Mouse (Mus musculus) myocyte (in vitro differentiated cells): ENCODE data around the gene Fjx1. TPM values are rescaled to one million over a fixed set of nuclear protein-coding genes. Genes with fewer than 3 reads are reported as not detected.

Experiments
- H3K27me3 ChIP-seq: one replicate; pipeline ENCODE4 v1.6.1; 2011; ENCODE audit not compliant: control insufficient read depth, insufficient read depth, insufficient read length
- H3K36me3 ChIP-seq: one replicate; pipeline ENCODE4 v1.6.1; 2011; ENCODE audit not compliant: control insufficient read depth, insufficient read depth
- H3K4me2 ChIP-seq: one replicate; pipeline ENCODE4 v1.6.1; 2011; ENCODE audit warnings: low read depth, control low read depth
- H3K4me3 ChIP-seq: one replicate; pipeline ENCODE4 v1.5.1; 2011; ENCODE audit warnings: mild to moderate bottlenecking, control low read depth, moderate library complexity
- H3K79me2 ChIP-seq: one replicate; pipeline ENCODE4 v1.6.1; 2011; ENCODE audit not compliant: control insufficient read depth, insufficient read depth
- H3ac ChIP-seq: one replicate; pipeline ENCODE4 v1.6.1; 2011; ENCODE audit not compliant: control insufficient read depth, insufficient read length
- CEBPB ChIP-seq: IDR thresholded peaks from 2 replicates; pipeline ENCODE4 v1.6.1; 2011; ENCODE audit warnings: mild to moderate bottlenecking, moderate library complexity; ENCODE audit not compliant: poor library complexity, insufficient read depth, severe bottlenecking
- E2F4 ChIP-seq: IDR thresholded peaks from one replicate; pipeline ENCODE4 v1.6.1; 2011; ENCODE audit warnings: mild to moderate bottlenecking, control low read depth, moderate library complexity; ENCODE audit not compliant: insufficient read depth
- MAX ChIP-seq: IDR thresholded peaks from one replicate; pipeline ENCODE4 v1.6.1; 2011; ENCODE audit warnings: low read depth, mild to moderate bottlenecking, control low read depth
- MYOD1 ChIP-seq, 3 experiments: IDR thresholded peaks; one replicate each; pipeline ENCODE4 v1.6.1; 2011; ENCODE audit warnings: control low read depth in 2 of 3, low read depth in 2 of 3, mild to moderate bottlenecking in 2 of 3, moderate library complexity in 1 of 3; ENCODE audit not compliant: insufficient read length in 2 of 3, control insufficient read depth in 1 of 3
- MYOG ChIP-seq, 3 experiments: IDR thresholded peaks; one replicate each; pipeline ENCODE4 v1.6.1; 2011; ENCODE audit warnings: control low read depth in 2 of 3, low read depth in 2 of 3, mild to moderate bottlenecking in 2 of 3; ENCODE audit not compliant: insufficient read length in 2 of 3, control insufficient read depth in 1 of 3, insufficient read depth in 1 of 3
- POLR2A ChIP-seq: IDR thresholded peaks from one replicate; pipeline ENCODE4 v1.6.1; 2011; ENCODE audit warnings: low read depth, mild to moderate bottlenecking, control low read depth, moderate library complexity; ENCODE audit not compliant: insufficient read length
- POLR2AphosphoS2 ChIP-seq: IDR thresholded peaks from one replicate; pipeline ENCODE4 v1.6.1; 2011; ENCODE audit warnings: low read depth, control low read depth; ENCODE audit not compliant: insufficient read length
- REST ChIP-seq: IDR thresholded peaks from one replicate; pipeline ENCODE4 v1.6.1; 2011; ENCODE audit warnings: mild to moderate bottlenecking, control low read depth, moderate library complexity; ENCODE audit not compliant: insufficient read depth, insufficient read length
- SRF ChIP-seq: IDR thresholded peaks from one replicate; pipeline ENCODE4 v1.6.1; 2011; ENCODE audit warnings: low read depth; ENCODE audit not compliant: control insufficient read depth, insufficient read length
- TCF12 ChIP-seq: IDR thresholded peaks from one replicate; pipeline ENCODE4 v1.6.1; 2011; ENCODE audit warnings: mild to moderate bottlenecking, control low read depth; ENCODE audit not compliant: poor library complexity, insufficient read depth, severe bottlenecking
- TCF3 ChIP-seq: IDR thresholded peaks from one replicate; pipeline ENCODE4 v1.6.1; 2011; ENCODE audit warnings: low read depth, control low read depth; ENCODE audit not compliant: insufficient read length
- USF1 ChIP-seq: IDR thresholded peaks from one replicate; pipeline ENCODE4 v1.6.1; 2011; ENCODE audit warnings: low read depth, mild to moderate bottlenecking, control low read depth, moderate library complexity
- polyA plus RNA-seq: library from polyadenylated mRNA; unstranded; fragments of >200 nt; fragmentation: generic; extraction: Trizol; gene quantifications from one replicate; pipeline ENCODE4 v1.2.1, GENCODE M21; 2012; ENCODE audit warnings: missing spikeins

The Fjx1 gene
- polyA plus RNA-seq, 1 experiment = 0.83 TPM

GRCm38 (mm10) chr2:102426434-102426833 is 25.9 kb downstream of the Fjx1 start:
- H3K79me2 ChIP-seq = no peaks in the 10 kb centered on the region
- no peak for TF ChIP-seq SRF
- no peak for TF ChIP-seq MYOD1 (IDR thresholded peaks at IDR 0.05; ENCODE audit: control insufficient read depth in 1 of 3, insufficient read length in 2 of 3, low read depth in 2 of 3)
- TF ChIP-seq TCF12 = no peak
- TF ChIP-seq MYOG (IDR thresholded peaks at IDR 0.05; ENCODE audit: control insufficient read depth in 1 of 3, insufficient read depth in 1 of 3, insufficient read length in 2 of 3, low read depth in 2 of 3) = no peak
- TF ChIP-seq USF1 = no peak
- TF ChIP-seq TCF3 = no peak
- no peak for TF ChIP-seq POLR2AphosphoS2
- no peak for TF ChIP-seq MAX
- no peak for TF ChIP-seq POLR2A
- TF ChIP-seq REST = no peak
- TF ChIP-seq E2F4 = no peak
- TF ChIP-seq CEBPB = no peak
- no peak overlapping the region for H3ac ChIP-seq
- peaks cover 32% of the 10 kb centered on the region for H3K27me3 ChIP-seq
- H3K36me3 ChIP-seq = no peaks in the 10 kb centered on the region
- H3K4me2 ChIP-seq = no peak overlapping the region
- no peak overlapping the region for H3K4me3 ChIP-seq

GRCm38 (mm10) chr2:102416149-102416743 is 36.1 kb downstream of the Fjx1 start:
- Histone ChIP-seq H3ac (no peak overlapping the region), H3K79me2 (no peaks in the 10 kb centered on the region), H3K27me3 (peaks cover 9% of the 10 kb centered on the region), H3K4me3 (no peak overlapping the region), H3K4me2 (no peak overlapping the region), H3K36me3 (no peaks in the 10 kb centered on the region)
- no peak for TF ChIP-seq MYOD1 (IDR thresholded peaks at IDR 0.05; ENCODE audit: control insufficient read depth in 1 of 3, insufficient read length in 2 of 3, low read depth in 2 of 3)
- no peak for TF ChIP-seq MYOG (IDR thresholded peaks at IDR 0.05; ENCODE audit: control insufficient read depth in 1 of 3, insufficient read depth in 1 of 3, insufficient read length in 2 of 3, low read depth in 2 of 3)
- no peak for TF ChIP-seq SRF
- TF ChIP-seq POLR2A = no peak
- TF ChIP-seq REST = no peak
- no peak for TF ChIP-seq USF1
- no peak for TF ChIP-seq E2F4
- TF ChIP-seq POLR2AphosphoS2 = no peak
- TF ChIP-seq MAX = no peak
- no peak for TF ChIP-seq CEBPB
- no peak for TF ChIP-seq TCF3
- TF ChIP-seq TCF12 = no peak

- TF ChIP-seq MYOD1 (IDR thresholded peaks at IDR 0.05; ENCODE audit: control insufficient read depth in 1 of 3, insufficient read length in 2 of 3, low read depth in 2 of 3) (no peak), TCF3 (no peak), CEBPB (no peak), SRF (no peak), REST (no peak), E2F4 (no peak), MAX (no peak), POLR2A (no peak)
- H3K27me3 ChIP-seq = peaks cover 7% of the 10 kb centered on the region
- no peaks in the 10 kb centered on the region for H3K36me3 ChIP-seq
- H3K4me3 ChIP-seq = no peak overlapping the region
- no peak overlapping the region for H3K4me2 ChIP-seq
- no peak overlapping the region for H3ac ChIP-seq
- H3K79me2 ChIP-seq = no peaks in the 10 kb centered on the region
Measured at GRCm38 (mm10) chr2:102412738-102413137, 39.6 kb downstream of the Fjx1 start.

DNA sequence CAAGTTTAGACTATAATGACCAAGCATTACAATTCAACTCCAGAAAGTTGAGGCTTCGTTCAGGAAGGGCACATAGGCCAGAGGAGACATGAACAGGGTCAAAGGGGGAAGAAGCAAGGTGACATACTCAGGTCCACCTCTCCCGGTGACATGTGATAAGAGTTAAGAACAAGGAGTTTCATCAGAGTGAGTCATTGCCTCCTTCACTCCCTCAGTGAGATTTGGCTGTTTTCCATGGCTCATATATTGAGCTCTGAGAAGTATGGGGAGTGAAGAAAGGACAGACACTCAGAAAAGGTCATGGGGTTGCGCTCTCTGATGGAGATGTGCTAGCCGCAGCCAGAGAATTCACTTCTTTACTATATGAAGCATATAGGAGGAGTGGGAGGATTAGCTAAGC is 41.7 kb downstream of the Fjx1 start:
- TF ChIP-seq POLR2AphosphoS2 (no peak), POLR2A (no peak), MYOG (IDR thresholded peaks at IDR 0.05; ENCODE audit: control insufficient read depth in 1 of 3, insufficient read depth in 1 of 3, insufficient read length in 2 of 3, low read depth in 2 of 3) (no peak), E2F4 (no peak), USF1 (no peak), REST (no peak), CEBPB (no peak), TCF12 (no peak), MAX (no peak), MYOD1 (IDR thresholded peaks at IDR 0.05; ENCODE audit: control insufficient read depth in 1 of 3, insufficient read length in 2 of 3, low read depth in 2 of 3) (no peak), SRF (no peak), TCF3 (no peak)
- H3K4me2 ChIP-seq = no peak overlapping the region
- H3K27me3 ChIP-seq = peaks cover 5% of the 10 kb centered on the region
- H3ac ChIP-seq = no peak overlapping the region
- H3K79me2 ChIP-seq = no peaks in the 10 kb centered on the region
- no peak overlapping the region for H3K4me3 ChIP-seq
- no peaks in the 10 kb centered on the region for H3K36me3 ChIP-seq

- TF ChIP-seq POLR2AphosphoS2 (no peak), E2F4 (no peak), SRF (no peak), USF1 (no peak), MYOD1 (IDR thresholded peaks at IDR 0.05; ENCODE audit: control insufficient read depth in 1 of 3, insufficient read length in 2 of 3, low read depth in 2 of 3) (no peak), TCF12 (no peak)
- Histone ChIP-seq H3K4me3 (no peak overlapping the region), H3K36me3 (no peaks in the 10 kb centered on the region)
Measured at GRCm38 (mm10) chr2:102409741-102410140, 42.6 kb downstream of the Fjx1 start.

More at GRCm38 (mm10) chr2:102409741-102410140, 42.6 kb downstream of the Fjx1 start:
- H3K4me2 ChIP-seq = no peak overlapping the region
- H3K79me2 ChIP-seq = no peaks in the 10 kb centered on the region
- H3ac ChIP-seq = no peak overlapping the region
- peaks cover under 1% of the 10 kb centered on the region for H3K27me3 ChIP-seq
